Mouse (Mus musculus) G1E (cell line): ENCODE results near the gene Pou3f3. TPM values are rescaled to one million over a fixed set of nuclear protein-coding genes. Genes with fewer than 3 reads are reported as not detected.

Experiments used
- ATAC-seq: 2 replicates; pipeline ENCODE4 v1.8.0; 2016; ENCODE audit warnings: mild to moderate bottlenecking; ENCODE audit not compliant: insufficient number of reproducible peaks, poor library complexity, low FRiP score, severe bottlenecking; ENCODE audit errors: extremely low read depth
- DNase-seq: peaks from one replicate; pipeline ENCODE4 v3.0.0; 2012; ENCODE audit warnings: low spot score
- H3K27me3 ChIP-seq: 2 replicates; pipeline ENCODE4 v1.6.1; 2012; ENCODE audit warnings: mild to moderate bottlenecking, low read length, inconsistent platforms; ENCODE audit not compliant: insufficient read depth
- H3K36me3 ChIP-seq: replicated peaks from 2 replicates; pipeline ENCODE3; 2012; ENCODE audit warnings: mild to moderate bottlenecking, inconsistent platforms
- H3K4me1 ChIP-seq: 2 replicates; pipeline ENCODE4 v1.6.1; 2012; ENCODE audit warnings: low read depth, low read length, inconsistent platforms, mixed read lengths; ENCODE audit not compliant: insufficient read depth
- H3K4me3 ChIP-seq: 2 replicates; pipeline ENCODE4 v1.5.1; 2012; ENCODE audit warnings: low read depth, mild to moderate bottlenecking, inconsistent platforms, low read length, moderate library complexity, mixed read lengths
- H3K9me3 ChIP-seq: replicated peaks from 2 replicates; pipeline ENCODE4 v1.6.1; 2012; ENCODE audit warnings: inconsistent platforms
- CTCF ChIP-seq: IDR thresholded peaks from 2 replicates; pipeline ENCODE4 v1.5.1; 2012; ENCODE audit warnings: low read depth, low read length, inconsistent platforms, mixed read lengths
- GATA1 ChIP-seq: IDR thresholded peaks from 2 replicates; pipeline ENCODE4 v1.6.1; 2012; ENCODE audit warnings: borderline replicate concordance, low read length, inconsistent platforms, mixed read lengths
- GATA2 ChIP-seq: IDR thresholded peaks from 2 replicates; pipeline ENCODE4 v1.6.1; 2012; ENCODE audit warnings: low read depth, low read length, inconsistent platforms, borderline replicate concordance
- POLR2AphosphoS5 ChIP-seq: IDR thresholded peaks from 2 replicates; pipeline ENCODE4 v1.6.1; 2012; ENCODE audit warnings: low read depth, low read length, inconsistent platforms; ENCODE audit not compliant: insufficient replicate concordance
- TAL1 ChIP-seq: conservative IDR thresholded peaks from 2 replicates; pipeline ENCODE4 v1.6.1; 2012; ENCODE audit warnings: low read depth, low read length, inconsistent platforms, mixed read lengths
- polyA plus RNA-seq: library from polyadenylated mRNA; stranded (reverse); fragments of >175 nt; gene quantifications from 2 replicates; pipeline ENCODE4 v1.2.3, GENCODE M21; 2012
- total RNA-seq, 2 experiments: library from RNA; stranded (forward) in 1 of 2; stranded (reverse) in 1 of 2; fragments of 200-1000 nt in 1 of 2; fragments of >200 nt in 1 of 2; fragmentation: Nextera tagmentation in 1 of 2; gene quantifications; 2 replicates each; pipeline ENCODE4 v1.2.3; 2014 to 2017

Gene Pou3f3
- total and polyA plus RNA-seq, 3 experiments: 0.05 TPM; not detected in 2

DNA sequence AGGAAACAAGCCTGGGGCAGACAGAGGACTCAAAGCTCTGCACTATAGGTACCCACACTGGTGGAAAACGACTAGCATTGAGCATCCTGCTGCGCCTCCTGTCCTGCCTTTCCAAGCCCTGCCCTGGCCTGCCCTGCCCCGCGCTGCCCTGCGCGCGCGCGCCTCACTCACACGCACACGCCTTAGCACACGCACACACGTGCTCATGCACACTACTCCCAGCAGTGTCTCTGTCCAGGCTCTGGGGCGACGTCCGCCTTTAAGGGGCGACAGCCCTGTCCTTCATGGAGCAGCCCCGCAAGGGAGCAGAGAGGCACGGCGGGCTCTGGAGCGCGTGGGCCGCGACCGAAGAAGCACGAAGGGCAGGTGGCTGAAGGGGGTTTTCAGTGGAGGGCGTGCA lies 11.2 kb upstream of the Pou3f3 start:
- H3K9me3 ChIP-seq: peaks cover 26% of the 10 kb centered on the region
- TF ChIP-seq POLR2AphosphoS5 (no peak), GATA2 (no peak), CTCF (no peak), GATA1 (no peak), TAL1 (no peak)
- no peaks in the 10 kb centered on the region for H3K36me3 ChIP-seq
- ATAC-seq (no peak), DNase-seq (no peak)
- peak overlapping the region; percentile 5; the same call in 1 of the 2 replicates for H3K4me3 ChIP-seq
- no peaks in the 10 kb centered on the region for H3K4me1 ChIP-seq
- peaks cover 3% of the 10 kb centered on the region; the same call in 1 of the 2 replicates for H3K27me3 ChIP-seq

DNA sequence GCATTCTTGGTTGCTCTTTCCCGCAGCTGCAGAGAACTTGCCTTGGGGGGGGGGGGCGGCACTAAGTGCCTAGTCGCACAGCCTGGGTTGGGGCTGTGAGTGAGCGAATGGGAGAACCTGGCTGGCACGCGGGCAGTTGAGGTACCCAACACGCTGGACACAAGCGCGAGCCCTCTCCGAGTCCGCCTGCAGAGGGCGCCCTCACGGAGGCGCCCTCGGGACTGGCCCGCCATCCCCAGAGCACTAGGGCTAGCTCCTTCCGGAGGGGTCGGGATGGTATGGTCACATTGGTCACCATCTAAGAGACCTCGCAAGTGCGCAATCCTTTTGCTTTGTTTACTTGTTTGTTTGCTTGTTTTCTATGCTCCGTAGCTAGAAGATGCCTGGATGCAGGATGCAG lies 10.8 kb upstream of the Pou3f3 start:
- H3K36me3 ChIP-seq: no peaks in the 10 kb centered on the region
- TF ChIP-seq POLR2AphosphoS5 (no peak), CTCF (no peak), GATA2 (no peak), GATA1 (no peak), TAL1 (no peak)
- DNase-seq (no peak), ATAC-seq (no peak)
- no peak overlapping the region for H3K4me3 ChIP-seq
- peaks cover 26% of the 10 kb centered on the region for H3K9me3 ChIP-seq
- H3K27me3 ChIP-seq: peaks cover 3% of the 10 kb centered on the region; the same call in 1 of the 2 replicates
- H3K4me1 ChIP-seq: no peaks in the 10 kb centered on the region

DNA sequence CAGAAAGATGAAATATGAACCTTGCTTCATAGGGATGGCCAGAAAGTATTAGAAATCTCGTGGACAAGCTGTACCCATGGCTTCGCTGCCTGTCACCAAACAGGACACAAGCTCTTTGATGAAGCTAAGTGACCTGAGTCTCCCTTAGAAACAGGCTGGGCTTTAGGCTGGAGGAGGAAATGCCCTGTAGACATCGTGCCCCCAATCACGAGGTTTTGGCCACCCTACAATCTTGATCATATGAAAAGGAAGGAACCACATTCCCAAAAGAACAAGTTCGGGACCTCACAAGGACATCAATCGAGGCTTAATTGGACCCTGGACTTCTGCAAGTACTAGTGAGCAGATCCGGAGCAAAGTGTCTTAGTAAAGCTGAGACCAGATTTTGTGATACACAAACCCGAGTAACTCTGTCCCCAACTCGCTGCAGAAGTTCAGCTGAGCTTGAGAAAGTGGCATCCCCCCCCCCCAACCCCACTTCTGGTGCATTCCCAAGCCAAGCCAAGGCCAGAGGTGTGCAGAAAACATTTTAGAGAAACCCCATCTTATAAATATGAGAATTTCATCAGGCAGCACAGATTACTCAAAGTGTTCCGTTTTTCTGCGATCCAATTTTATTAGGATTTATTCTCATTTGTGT lies 10.1 kb upstream of the Pou3f3 start:
- ATAC-seq (no peak), DNase-seq (no peak)
- Histone ChIP-seq H3K9me3 (peaks cover 26% of the 10 kb centered on the region), H3K4me3 (no peak overlapping the region), H3K4me1 (no peaks in the 10 kb centered on the region), H3K36me3 (no peaks in the 10 kb centered on the region), H3K27me3 (peaks cover 3% of the 10 kb centered on the region; the same call in 1 of the 2 replicates)
- TF ChIP-seq GATA2: no peak
- no peak for TF ChIP-seq POLR2AphosphoS5
- TF ChIP-seq CTCF: no peak
- TF ChIP-seq TAL1: no peak
- no peak for TF ChIP-seq GATA1

DNA sequence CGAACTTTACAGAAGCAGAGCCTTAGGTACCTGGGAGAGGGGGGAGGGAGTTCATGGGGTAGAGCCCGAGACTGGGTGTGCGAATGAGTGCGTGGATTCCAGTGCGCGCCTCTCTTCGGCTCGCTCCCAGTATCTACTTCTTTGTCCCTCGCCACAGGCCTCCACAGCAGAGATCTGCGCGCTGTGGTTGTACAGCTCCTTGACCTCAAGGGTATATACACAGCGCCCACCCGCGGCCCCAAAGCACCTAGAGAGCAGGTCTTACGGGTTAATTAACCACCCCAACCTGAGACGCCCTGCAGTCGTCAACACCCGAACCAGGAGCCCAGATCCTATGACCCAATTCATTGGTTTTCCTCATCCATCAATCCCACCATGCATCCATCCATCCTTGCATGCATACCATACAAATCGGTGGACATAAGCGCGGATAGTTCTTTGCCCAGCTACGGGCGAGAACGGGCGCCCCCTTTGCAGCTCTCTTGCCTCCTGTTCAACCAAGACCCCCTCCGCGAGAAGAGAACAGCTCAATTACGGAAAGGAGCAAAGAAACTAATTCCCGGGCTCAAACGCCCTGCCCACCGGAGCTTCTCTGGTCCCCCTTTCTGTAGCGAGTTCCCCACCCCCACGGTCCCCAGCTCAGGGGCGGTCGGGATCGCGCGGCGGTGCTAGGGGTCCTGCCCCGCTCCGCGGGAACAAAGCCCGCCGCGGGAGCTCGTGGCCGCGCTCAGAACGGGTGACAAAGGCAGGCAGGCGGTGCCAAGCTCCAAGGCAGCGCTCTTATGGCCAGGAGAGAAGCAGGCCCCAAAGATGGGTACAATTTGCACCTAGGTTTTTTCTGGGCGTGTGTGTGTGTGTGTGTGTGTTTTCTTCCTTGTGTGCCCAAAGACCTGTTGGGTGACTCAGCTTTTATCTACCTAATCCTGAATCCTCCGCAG lies 9.1 kb upstream of the Pou3f3 start:
- TF ChIP-seq GATA1 (no peak), TAL1 (no peak), POLR2AphosphoS5 (no peak), CTCF (no peak), GATA2 (no peak)
- ATAC-seq: no peak
- Histone ChIP-seq H3K4me3 (no peak overlapping the region), H3K4me1 (no peaks in the 10 kb centered on the region), H3K36me3 (no peaks in the 10 kb centered on the region), H3K9me3 (peaks cover 26% of the 10 kb centered on the region), H3K27me3 (peaks cover 3% of the 10 kb centered on the region; the same call in 1 of the 2 replicates)
- no peak for DNase-seq

DNA sequence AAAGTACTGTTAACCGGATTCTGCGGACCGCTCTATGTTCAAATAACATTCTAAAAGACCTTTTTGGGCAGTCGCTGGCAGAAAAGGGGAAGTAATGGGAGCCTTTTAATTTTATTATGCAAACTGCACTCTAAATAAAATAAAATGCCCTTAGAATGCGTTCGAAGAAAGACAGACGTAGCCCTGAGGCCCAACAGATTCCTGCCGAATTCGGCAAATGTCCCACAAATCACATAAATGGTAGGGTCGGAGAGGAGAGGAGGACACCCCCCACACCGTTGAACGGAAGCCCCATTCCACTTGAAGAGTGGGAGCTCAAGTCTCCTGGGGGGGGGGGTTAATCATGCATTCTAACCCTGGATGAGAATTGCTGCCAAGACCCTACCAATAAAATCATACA lies 8.3 kb upstream of the Pou3f3 start:
- H3K27me3 ChIP-seq: peaks cover 3% of the 10 kb centered on the region; the same call in 1 of the 2 replicates
- ATAC-seq: no peak
- no peaks in the 10 kb centered on the region for H3K36me3 ChIP-seq
- H3K9me3 ChIP-seq: peaks cover 26% of the 10 kb centered on the region
- H3K4me1 ChIP-seq: no peaks in the 10 kb centered on the region
- no peak for DNase-seq
- H3K4me3 ChIP-seq: no peak overlapping the region
- no peak for TF ChIP-seq CTCF
- no peak for TF ChIP-seq TAL1
- TF ChIP-seq GATA1: no peak
- no peak for TF ChIP-seq POLR2AphosphoS5
- no peak for TF ChIP-seq GATA2

DNA sequence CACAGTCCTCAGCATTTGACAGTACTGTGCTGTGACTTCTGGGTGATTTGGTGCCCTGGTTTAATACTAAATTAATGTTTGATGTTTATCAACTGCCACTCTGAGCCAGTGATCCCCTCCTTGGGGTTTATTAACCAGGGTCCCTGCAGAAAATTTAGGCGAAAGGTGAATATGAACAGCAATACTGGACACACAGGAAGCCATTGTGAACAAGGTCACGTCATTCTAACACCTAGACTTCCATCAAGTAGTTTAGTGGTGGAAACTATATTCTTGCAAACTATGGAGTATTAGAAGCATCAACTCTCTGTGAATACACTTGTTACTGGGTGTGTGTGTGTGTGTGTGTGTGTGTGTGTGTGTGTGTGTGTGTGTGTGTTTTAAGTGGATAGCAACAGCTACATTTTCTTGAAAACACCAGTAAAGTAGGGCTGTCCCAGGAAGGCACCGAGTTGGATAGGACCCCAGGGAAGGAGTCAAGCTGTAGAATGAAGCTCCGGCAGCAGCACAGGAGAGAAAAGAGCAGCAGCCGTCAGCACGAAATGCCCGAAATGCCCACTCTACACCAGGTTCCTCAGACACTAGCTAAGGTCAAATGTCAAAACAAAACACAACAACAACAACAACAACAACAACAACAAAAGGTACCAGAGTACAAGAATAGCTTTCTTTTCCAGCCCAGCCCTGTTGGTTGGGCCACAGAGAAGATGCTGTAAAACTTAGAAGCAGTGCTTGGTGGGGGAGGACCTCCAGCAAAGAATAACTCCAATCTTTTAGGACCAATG lies 7.6 kb upstream of the Pou3f3 start:
- no peak for ATAC-seq
- H3K36me3 ChIP-seq: no peaks in the 10 kb centered on the region
- H3K4me1 ChIP-seq: no peaks in the 10 kb centered on the region
- no peak for TF ChIP-seq CTCF
- no peak for TF ChIP-seq POLR2AphosphoS5
- TF ChIP-seq TAL1: no peak
- no peak for TF ChIP-seq GATA2
- no peak for TF ChIP-seq GATA1
- H3K9me3 ChIP-seq: peaks cover 26% of the 10 kb centered on the region
- H3K27me3 ChIP-seq: peaks cover 3% of the 10 kb centered on the region; the same call in 1 of the 2 replicates
- no peak for DNase-seq
- H3K4me3 ChIP-seq: no peak overlapping the region
